Mouse (Mus musculus): ENCODE results near the gene Kctd11. TPM values are rescaled to one million over a fixed set of nuclear protein-coding genes. Genes with fewer than 3 reads are reported as not detected.

The Kctd11 gene
- polyA plus RNA-seq, 1 experiment from 2014 or later: 3.9 TPM

Small RNA genes lying within 50 kb of the gene (microRNA-seq; reads per million reads assigned to microRNA genes)
- not detected for gene Mir6924

Other genes with a start within 250 kb of the Kctd11 start
- 22.1 and 25.6 TPM in 2 replicates for gene Fxr2, start 248.4 kb downstream of the Kctd11 start, polyA plus RNA-seq (2015; fragmentation: Nextera tagmentation; extraction: Ambion mirVana)
- not detected in 2 replicates for gene Sox15, start 226.1 kb downstream of the Kctd11 start, polyA plus RNA-seq (2015; fragmentation: Nextera tagmentation; extraction: Ambion mirVana)
- 51.3 and 52.0 TPM in 2 replicates for gene Mpdu1, start 218.8 kb downstream of the Kctd11 start, polyA plus RNA-seq (2015; fragmentation: Nextera tagmentation; extraction: Ambion mirVana)
- 8.8 and 10.5 TPM in 2 replicates for gene Cd68, start 215.3 kb downstream of the Kctd11 start, polyA plus RNA-seq (2015; fragmentation: Nextera tagmentation; extraction: Ambion mirVana)
- gene Eif4a1, start 209.0 kb downstream of the Kctd11 start, polyA plus RNA-seq (2015; fragmentation: Nextera tagmentation; extraction: Ambion mirVana): 372 and 373 TPM in 2 replicates
- 59.2 and 63.5 TPM in 2 replicates for gene Senp3, start 199.3 kb downstream of the Kctd11 start, polyA plus RNA-seq (2015; fragmentation: Nextera tagmentation; extraction: Ambion mirVana)
- 0.23 and 0.38 TPM in 2 replicates for gene Tnfsf13, start 195.6 kb downstream of the Kctd11 start, polyA plus RNA-seq (2015; fragmentation: Nextera tagmentation; extraction: Ambion mirVana)
- gene Tnfsf12, start 185.6 kb downstream of the Kctd11 start, polyA plus RNA-seq (2015; fragmentation: Nextera tagmentation; extraction: Ambion mirVana): 4.7 and 5.7 TPM in 2 replicates
- 3.3 and 3.4 TPM in 2 replicates for gene Tnfsfm13, start 185.3 kb downstream of the Kctd11 start, polyA plus RNA-seq (2015; fragmentation: Nextera tagmentation; extraction: Ambion mirVana)
- gene Polr2a, start 122.8 kb downstream of the Kctd11 start, polyA plus RNA-seq (2015; fragmentation: Nextera tagmentation; extraction: Ambion mirVana): 16.1 and 19.1 TPM in 2 replicates
- gene Slc35g3, start 119.4 kb downstream of the Kctd11 start, polyA plus RNA-seq (2015; fragmentation: Nextera tagmentation; extraction: Ambion mirVana): 0.19 and 0.51 TPM in 2 replicates
- 2.7 and 3.1 TPM in 2 replicates for gene Zbtb4, start 115.5 kb downstream of the Kctd11 start, polyA plus RNA-seq (2015; fragmentation: Nextera tagmentation; extraction: Ambion mirVana)
- 6.8 and 7.9 TPM in 2 replicates for gene Chrnb1, start 85.5 kb downstream of the Kctd11 start, polyA plus RNA-seq (2015; fragmentation: Nextera tagmentation; extraction: Ambion mirVana)
- gene Fgf11, start 79.5 kb downstream of the Kctd11 start, polyA plus RNA-seq (2015; fragmentation: Nextera tagmentation; extraction: Ambion mirVana): 2.0 and 2.3 TPM in 2 replicates
- 1.8 and 1.9 TPM in 2 replicates for gene Tmem102, start 75.8 kb downstream of the Kctd11 start, polyA plus RNA-seq (2015; fragmentation: Nextera tagmentation; extraction: Ambion mirVana)
- gene Gm39566, start 66.1 kb downstream of the Kctd11 start, polyA plus RNA-seq (2015; fragmentation: Nextera tagmentation; extraction: Ambion mirVana): not detected in 2 replicates
- gene Spem2, start 62.9 kb downstream of the Kctd11 start, polyA plus RNA-seq (2015; fragmentation: Nextera tagmentation; extraction: Ambion mirVana): not detected in 2 replicates
- gene Spem1, start 59.2 kb downstream of the Kctd11 start, polyA plus RNA-seq (2015; fragmentation: Nextera tagmentation; extraction: Ambion mirVana): not detected in 2 replicates
- 2.0 and 2.4 TPM in 2 replicates for gene Nlgn2, start 43.6 kb downstream of the Kctd11 start, polyA plus RNA-seq (2015; fragmentation: Nextera tagmentation; extraction: Ambion mirVana)
- gene Tmem256, start 42.9 kb downstream of the Kctd11 start, polyA plus RNA-seq (2015; fragmentation: Nextera tagmentation; extraction: Ambion mirVana): 330 and 361 TPM in 2 replicates
- 75.4 and 76.2 TPM in 2 replicates for gene Plscr3, start 35.0 kb downstream of the Kctd11 start, polyA plus RNA-seq (2015; fragmentation: Nextera tagmentation; extraction: Ambion mirVana)
- 0.38 and 0.56 TPM in 2 replicates for gene Tnk1, start 22.7 kb downstream of the Kctd11 start, polyA plus RNA-seq (2015; fragmentation: Nextera tagmentation; extraction: Ambion mirVana)
- not detected in 2 replicates for gene Tmem95, start 3.4 kb downstream of the Kctd11 start, polyA plus RNA-seq (2015; fragmentation: Nextera tagmentation; extraction: Ambion mirVana)
- 7.0 and 8.2 TPM in 2 replicates for gene Acap1, start 14.1 kb upstream of the Kctd11 start, polyA plus RNA-seq (2015; fragmentation: Nextera tagmentation; extraction: Ambion mirVana)
- 4.0 and 4.1 TPM in 2 replicates for gene 2810408A11Rik, start 19.6 kb upstream of the Kctd11 start, polyA plus RNA-seq (2015; fragmentation: Nextera tagmentation; extraction: Ambion mirVana)
- 7.8 and 8.1 TPM in 2 replicates for gene Neurl4, start 19.7 kb upstream of the Kctd11 start, polyA plus RNA-seq (2015; fragmentation: Nextera tagmentation; extraction: Ambion mirVana)
- 45.0 and 52.2 TPM in 2 replicates for gene Gps2, start 32.5 kb upstream of the Kctd11 start, polyA plus RNA-seq (2015; fragmentation: Nextera tagmentation; extraction: Ambion mirVana)
- 1,157 and 1,215 TPM in 2 replicates for gene Eif5a, start 40.6 kb upstream of the Kctd11 start, polyA plus RNA-seq (2015; fragmentation: Nextera tagmentation; extraction: Ambion mirVana)
- gene Ybx2, start 54.4 kb upstream of the Kctd11 start, polyA plus RNA-seq (2015; fragmentation: Nextera tagmentation; extraction: Ambion mirVana): 3.1 TPM in 2 replicates
- 25.8 and 30.3 TPM in 2 replicates for gene Slc2a4, start 66.8 kb upstream of the Kctd11 start, polyA plus RNA-seq (2015; fragmentation: Nextera tagmentation; extraction: Ambion mirVana)
- gene Cldn7, start 83.4 kb upstream of the Kctd11 start, polyA plus RNA-seq (2015; fragmentation: Nextera tagmentation; extraction: Ambion mirVana): 6.3 and 7.4 TPM in 2 replicates
- 21.0 and 21.1 TPM in 2 replicates for gene Ctdnep1, start 99.8 kb upstream of the Kctd11 start, polyA plus RNA-seq (2015; fragmentation: Nextera tagmentation; extraction: Ambion mirVana)
- gene Elp5, start 101.1 kb upstream of the Kctd11 start, polyA plus RNA-seq (2015; fragmentation: Nextera tagmentation; extraction: Ambion mirVana): 111 and 119 TPM in 2 replicates
- gene Gabarap, start 109.7 kb upstream of the Kctd11 start, polyA plus RNA-seq (2015; fragmentation: Nextera tagmentation; extraction: Ambion mirVana): 456 and 466 TPM in 2 replicates
- 43.8 and 47.9 TPM in 2 replicates for gene Phf23, start 114.4 kb upstream of the Kctd11 start, polyA plus RNA-seq (2015; fragmentation: Nextera tagmentation; extraction: Ambion mirVana)
- gene Dvl2, start 119.2 kb upstream of the Kctd11 start, polyA plus RNA-seq (2015; fragmentation: Nextera tagmentation; extraction: Ambion mirVana): 20.7 and 22.0 TPM in 2 replicates
- gene Acadvl, start 134.0 kb upstream of the Kctd11 start, polyA plus RNA-seq (2015; fragmentation: Nextera tagmentation; extraction: Ambion mirVana): 131 and 140 TPM in 2 replicates
- gene Dlg4, start 135.5 kb upstream of the Kctd11 start, polyA plus RNA-seq (2015; fragmentation: Nextera tagmentation; extraction: Ambion mirVana): 4.7 and 5.1 TPM in 2 replicates
- gene Asgr1, start 172.7 kb upstream of the Kctd11 start, polyA plus RNA-seq (2015; fragmentation: Nextera tagmentation; extraction: Ambion mirVana): 0.24 TPM in 1 of 2 replicates, not detected in the other
- gene Asgr2, start 211.2 kb upstream of the Kctd11 start, polyA plus RNA-seq (2015; fragmentation: Nextera tagmentation; extraction: Ambion mirVana): 0.18 TPM in 1 of 2 replicates, not detected in the other
- gene Mgl2, start 248.9 kb upstream of the Kctd11 start, polyA plus RNA-seq (2015; fragmentation: Nextera tagmentation; extraction: Ambion mirVana): 0.53 and 0.67 TPM in 2 replicates

All from heart, embryonic 13.5 days (tissue).